Mouse (Mus musculus) monocyte, adult 2 months (primary cell): Measurements from ENCODE around the gene Foxn3.

Source experiments
- DNase-seq, 2 experiments: peaks; one replicate each; pipeline ENCODE4 v3.0.0; 2022; ENCODE audit warnings: low spot score in 2 of 2, low read depth in 1 of 2

Foxn3 gene

GRCm38 (mm10) chr12:99419396-99419760 is 144.0 kb downstream of the Foxn3 start:
- no peak for DNase-seq

- DNase-seq = no peak
These were observed 144.6 kb downstream of the Foxn3 start for GRCm38 (mm10) chr12:99418476-99419395.

- DNase-seq = no peak
These were observed 145.5 kb downstream of the Foxn3 start for GRCm38 (mm10) chr12:99417885-99418284.

- DNase-seq = no peak
These were observed 147.8 kb downstream of the Foxn3 start for GRCm38 (mm10) chr12:99415538-99415937.

- DNase-seq = no peak
These were observed 150.9 kb downstream of the Foxn3 start for GRCm38 (mm10) chr12:99412496-99412895.

- DNase-seq = no peak
These were observed 151.3 kb downstream of the Foxn3 start for GRCm38 (mm10) chr12:99412034-99412433.

- DNase-seq = no peak
These were observed 154.7 kb downstream of the Foxn3 start for GRCm38 (mm10) chr12:99408651-99409050.

- DNase-seq = no peak
These were observed 155.3 kb downstream of the Foxn3 start for GRCm38 (mm10) chr12:99408089-99408488.

- DNase-seq = no peak
These were observed 156.1 kb downstream of the Foxn3 start for GRCm38 (mm10) chr12:99407318-99407716.

GRCm38 (mm10) chr12:99406697-99407317 is 156.6 kb downstream of the Foxn3 start:
- no peak for DNase-seq

GRCm38 (mm10) chr12:99406254-99406653 is 157.1 kb downstream of the Foxn3 start:
- no peak for DNase-seq

- DNase-seq = no peak
These were observed 158.0 kb downstream of the Foxn3 start for GRCm38 (mm10) chr12:99405401-99405800.

- DNase-seq = no peak
These were observed 160.4 kb downstream of the Foxn3 start for GRCm38 (mm10) chr12:99403004-99403403.

- no peak for DNase-seq
These were observed 162.5 kb downstream of the Foxn3 start for GRCm38 (mm10) chr12:99400907-99401306.

- no peak for DNase-seq
These were observed 163.8 kb downstream of the Foxn3 start for GRCm38 (mm10) chr12:99399575-99399974.

- DNase-seq = no peak
These were observed 166.9 kb downstream of the Foxn3 start for GRCm38 (mm10) chr12:99396461-99396860.

GRCm38 (mm10) chr12:99395082-99395481 is 168.3 kb downstream of the Foxn3 start:
- no peak for DNase-seq

- DNase-seq = no peak
These were observed 168.7 kb downstream of the Foxn3 start for GRCm38 (mm10) chr12:99394676-99395075.

GRCm38 (mm10) chr12:99393867-99394630 is 169.3 kb downstream of the Foxn3 start:
- DNase-seq = no peak

GRCm38 (mm10) chr12:99392944-99393866 is 170.2 kb downstream of the Foxn3 start:
- DNase-seq = peak; percentile 54 to 72
